Mouse (Mus musculus): ENCODE measurements at regions not wholly inside any gene's neighbourhood (a gene's known extent, or its start where the extent isn't known, plus 50 kb on each side); places are given as distances from the start of the nearest gene placed in this dataset.

GRCm38 (mm10) chr3:58072230-58072839 is 224.5 kb upstream of the Pfn2 start:
- no peak for DNase-seq (ENCODE audit: low spot score in 2 of 2)

GRCm38 (mm10) chr3:58089344-58090139 is 241.7 kb upstream of the Pfn2 start:
- no peak for DNase-seq (ENCODE audit: low spot score in 2 of 2)

- DNase-seq (ENCODE audit: low spot score in 2 of 2), result no peak
Measured at GRCm38 (mm10) chr3:58090396-58090795, 242.5 kb upstream of the Pfn2 start.

- peak in 1 of 2 experiments; percentile 82 for DNase-seq (ENCODE audit: low spot score in 2 of 2)
Measured at GRCm38 (mm10) chr3:58091466-58092176, 243.7 kb upstream of the Pfn2 start.

- no peak for DNase-seq (ENCODE audit: low spot score in 2 of 2)
Measured at GRCm38 (mm10) chr3:58110911-58111476, 263.1 kb upstream of the Pfn2 start.

GRCm38 (mm10) chr3:58112431-58112856 is 264.6 kb upstream of the Pfn2 start:
- no peak for DNase-seq (ENCODE audit: low spot score in 2 of 2)

- DNase-seq (ENCODE audit: low spot score in 2 of 2), result peak in 1 of 2 experiments; percentile 73
Measured at GRCm38 (mm10) chr3:58113941-58114340, 266.1 kb upstream of the Pfn2 start.

GRCm38 (mm10) chr3:58115511-58115910 is 267.6 kb upstream of the Pfn2 start:
- no peak for DNase-seq (ENCODE audit: low spot score in 2 of 2)

GRCm38 (mm10) chr3:58116848-58117247 is 269.0 kb upstream of the Pfn2 start:
- DNase-seq (ENCODE audit: low spot score in 2 of 2), result peak in 1 of 2 experiments; percentile 82

GRCm38 (mm10) chr3:58120051-58120450 is 272.2 kb upstream of the Pfn2 start:
- no peak for DNase-seq (ENCODE audit: low spot score in 2 of 2)

GRCm38 (mm10) chr3:58122456-58123359 is 274.8 kb upstream of the Pfn2 start:
- peak in 1 of 2 experiments; percentile 55 for DNase-seq (ENCODE audit: low spot score in 2 of 2)

- no peak for DNase-seq (ENCODE audit: low spot score in 2 of 2)
Measured at GRCm38 (mm10) chr3:58123396-58124077, 275.7 kb upstream of the Pfn2 start.

GRCm38 (mm10) chr3:58124886-58125285 is 277.0 kb upstream of the Pfn2 start:
- no peak for DNase-seq (ENCODE audit: low spot score in 2 of 2)

- no peak for DNase-seq (ENCODE audit: low spot score in 2 of 2)
Measured at GRCm38 (mm10) chr3:58126996-58127395, 279.1 kb upstream of the Pfn2 start.

GRCm38 (mm10) chr3:58128059-58128458 is 280.2 kb upstream of the Pfn2 start:
- no peak for DNase-seq (ENCODE audit: low spot score in 2 of 2)

- no peak for DNase-seq (ENCODE audit: low spot score in 2 of 2)
Measured at GRCm38 (mm10) chr3:58129358-58129903, 281.6 kb upstream of the Pfn2 start.

- DNase-seq (ENCODE audit: low spot score in 2 of 2), result no peak
Measured at GRCm38 (mm10) chr3:58135607-58136365, 278.7 kb upstream of the Tsc22d2 start.

GRCm38 (mm10) chr3:58138726-58139585 is 275.6 kb upstream of the Tsc22d2 start:
- DNase-seq (ENCODE audit: low spot score in 2 of 2), result no peak

Data from left cerebral cortex, adult 8-10 months (tissue).